In the genomic region with DNA sequence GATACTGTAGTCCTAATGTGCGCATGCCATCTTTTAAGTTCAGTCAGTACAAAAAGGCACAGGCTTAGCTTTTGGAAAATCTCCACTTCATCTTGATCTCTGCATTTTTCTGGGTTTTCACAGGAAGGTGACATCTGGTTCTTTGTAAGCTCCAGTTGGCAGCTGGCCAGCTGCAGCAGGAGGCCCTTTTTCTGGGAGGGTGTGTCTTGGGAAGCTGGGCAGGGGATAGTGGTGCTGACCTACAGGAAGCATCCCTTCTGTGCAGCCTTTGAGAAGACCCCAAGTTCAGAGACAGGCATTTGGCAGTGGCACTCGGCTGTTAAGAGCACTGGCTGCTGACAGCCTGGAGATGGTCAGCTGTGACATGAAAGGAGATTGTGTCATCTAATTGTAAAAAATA, we compare ENCODE assay signal across 13 mouse cellular contexts. TPM values are rescaled to one million over a fixed set of nuclear protein-coding genes. Genes with fewer than 3 reads are reported as not detected.
DNase-seq lines count a peak whose midpoint lies in the region; ATAC-seq and TF ChIP-seq lines count a peak whose summit lies in the region.
"Had no signal": no experiment of that assay in that cellular context is flagged by ENCODE, and none has a peak within 500 bp of the region (broad histone marks: within the 10 kb centered on the region; RNA-seq: fewer than 3 reads in every experiment).

No protein-coding gene starts in this region.

- no peak overlapping the region for H3K27ac ChIP-seq in heart, postnatal 0 days (ENCODE audit: low read depth)
- H3K27ac ChIP-seq in hindbrain, embryonic 12.5 days: peak overlapping the region; percentile 30; the same call in 1 of the 2 replicates
- H3K27ac ChIP-seq in stomach, postnatal 0 days (replicated peaks): no peak overlapping the region

- H3K9ac ChIP-seq in heart, postnatal 0 days (replicated peaks; ENCODE audit: low read depth, low read length): no peak overlapping the region
- H3K9ac ChIP-seq in hindbrain, embryonic 12.5 days: no peak overlapping the region
- 0 out of 2 replicates have a peak overlapping the region, but pooled peaks have one; percentile 13 for H3K9ac ChIP-seq in stomach, postnatal 0 days (ENCODE audit: low read length)

- H3K36me3 ChIP-seq in heart, postnatal 0 days (replicated peaks; ENCODE audit: control insufficient read depth, insufficient read depth, low read length): no peaks in the 10 kb centered on the region
- H3K36me3 ChIP-seq in hindbrain, embryonic 12.5 days: no peaks in the 10 kb centered on the region
- H3K36me3 ChIP-seq in stomach, postnatal 0 days (ENCODE audit: control insufficient read depth, insufficient read depth, low read length): no peaks in the 10 kb centered on the region; the same call in 1 of the 2 replicates
- H3K36me3 ChIP-seq: G1E had no signal

- H3K4me2 ChIP-seq in heart, postnatal 0 days (ENCODE audit: low read depth, low read length): no peak overlapping the region
- no peak overlapping the region for H3K4me2 ChIP-seq in hindbrain, embryonic 12.5 days (replicated peaks)
- H3K4me2 ChIP-seq in stomach, postnatal 0 days (replicated peaks; ENCODE audit: low read depth): no peak overlapping the region

- no peaks in the 10 kb centered on the region for H3K9me3 ChIP-seq in heart, postnatal 0 days (replicated peaks; ENCODE audit: control insufficient read depth, low read length)
- no peaks in the 10 kb centered on the region for H3K9me3 ChIP-seq in hindbrain, embryonic 12.5 days (replicated peaks)
- no peaks in the 10 kb centered on the region for H3K9me3 ChIP-seq in stomach, postnatal 0 days (ENCODE audit: control insufficient read depth, low read length)
- H3K9me3 ChIP-seq: G1E; megakaryocyte, embryonic 14.5 days had no signal

- H3K4me1 ChIP-seq in heart, postnatal 0 days (ENCODE audit: control insufficient read depth, insufficient read depth): peaks cover 9% of the 10 kb centered on the region
- H3K4me1 ChIP-seq in hindbrain, embryonic 12.5 days: peaks cover 14% of the 10 kb centered on the region
- no peaks in the 10 kb centered on the region for H3K4me1 ChIP-seq in stomach, postnatal 0 days (replicated peaks; ENCODE audit: control insufficient read depth, insufficient read depth)

- no peak for TF ChIP-seq EP300 in heart, postnatal 0 days (IDR thresholded peaks at IDR 0.05; ENCODE audit: low read depth)
- no peak for TF ChIP-seq EP300 in stomach, postnatal 0 days (optimal IDR thresholded peaks at IDR 0.05)

- no peak for TF ChIP-seq CTCF in heart, postnatal 0 days (IDR thresholded peaks at IDR 0.05; ENCODE audit: low read depth)
- no peak for TF ChIP-seq CTCF in stomach, postnatal 0 days (IDR thresholded peaks at IDR 0.05; ENCODE audit: low read depth)

- 45% methylated on average over 2 of the region's 2 CpGs for WGBS in heart, postnatal 0 days
- WGBS in hindbrain, embryonic 12.5 days: 49% methylated on average over 2 of the region's 2 CpGs
- 35% methylated on average over 2 of the region's 2 CpGs for WGBS in stomach, postnatal 0 days

- DNase-seq in heart, postnatal 0 days (ENCODE audit: low spot score): peak; percentile 22
- no peak for DNase-seq in heart, adult 9 months (ENCODE audit: low spot score in 2 of 2)
- peak; percentile 37 for DNase-seq in retina, postnatal 1 day
- no peak for DNase-seq in retina, embryonic 14.5 days (ENCODE audit: low spot score)
- no peak for DNase-seq in stomach, postnatal 0 days (ENCODE audit: low spot score)
- no peak for DNase-seq in thymus, adult 18-20 months
- DNase-seq: right cerebral cortex, postnatal 25 days; thymus, postnatal 4 days had no signal

- no peak overlapping the region for H3K4me3 ChIP-seq in heart, postnatal 0 days (ENCODE audit: low read depth, low read length)
- no peak overlapping the region for H3K4me3 ChIP-seq in hindbrain, embryonic 12.5 days
- H3K4me3 ChIP-seq in stomach, postnatal 0 days (ENCODE audit: low read depth, low read length): no peak overlapping the region
- H3K4me3 ChIP-seq: megakaryocyte, embryonic 14.5 days had no signal

- H3K27me3 ChIP-seq in heart, postnatal 0 days (ENCODE audit: control insufficient read depth, insufficient read depth, low read length): no peaks in the 10 kb centered on the region
- peaks cover 4% of the 10 kb centered on the region; the same call in 1 of the 2 replicates for H3K27me3 ChIP-seq in hindbrain, embryonic 12.5 days
- H3K27me3 ChIP-seq in stomach, postnatal 0 days (ENCODE audit: control insufficient read depth, insufficient read depth, low read length): no peaks in the 10 kb centered on the region

- ATAC-seq in heart, postnatal 0 days (ENCODE audit: insufficient read depth, low read depth): no peak
- ATAC-seq in hindbrain, embryonic 12.5 days (ENCODE audit: low FRiP score): no peak
- ATAC-seq in stomach, postnatal 0 days (ENCODE audit: low FRiP score, low TSS enrichment): no peak
- ATAC-seq in granulocyte monocyte progenitor cell, adult 5-6 weeks (replicated peaks; ENCODE audit: poor library complexity, severe bottlenecking): no peak

RNA-seq across cellular contexts. Expression of a gene that starts 5.5 kb away (rescaled TPM):
- total RNA-seq in heart, postnatal 0 days (2014; rRNA removed; ENCODE audit: low replicate concordance): 12.4 and 13.8 TPM in 2 replicates
- 4.7 and 5.2 TPM in 2 replicates for polyA plus RNA-seq in heart, postnatal 0 days (2015; fragmentation: Nextera tagmentation; extraction: Ambion mirVana)
- 24.8 and 25.2 TPM in 2 replicates for polyA plus RNA-seq in hindbrain, embryonic 12.5 days (2016; fragmentation: Nextera tagmentation; extraction: Ambion mirVana)
- 28.9 and 33.9 TPM in 2 replicates for polyA plus RNA-seq in stomach, postnatal 0 days (2015; fragmentation: Nextera tagmentation; extraction: Ambion mirVana)
- total RNA-seq in granulocyte monocyte progenitor cell, adult 5-6 weeks (2014; fragmentation: Nextera tagmentation): 0.95 and 4.0 TPM in 2 replicates
- 0.82 and 6.1 TPM in 2 replicates for total RNA-seq in granulocyte monocyte progenitor cell, adult 5-6 weeks (2017)

RNA-seq across cellular contexts. Expression of a gene that starts 17.4 kb away (rescaled TPM):
- not detected in 2 replicates for total RNA-seq in heart, postnatal 0 days (2014; rRNA removed; ENCODE audit: low replicate concordance)
- not detected in 2 replicates for polyA plus RNA-seq in heart, postnatal 0 days (2015; fragmentation: Nextera tagmentation; extraction: Ambion mirVana)
- not detected in 2 replicates for polyA plus RNA-seq in hindbrain, embryonic 12.5 days (2016; fragmentation: Nextera tagmentation; extraction: Ambion mirVana)
- polyA plus RNA-seq in stomach, postnatal 0 days (2015; fragmentation: Nextera tagmentation; extraction: Ambion mirVana): 0.74 and 1.5 TPM in 2 replicates
- not detected in 2 replicates for total RNA-seq in granulocyte monocyte progenitor cell, adult 5-6 weeks (2014; fragmentation: Nextera tagmentation)
- total RNA-seq in granulocyte monocyte progenitor cell, adult 5-6 weeks (2017): not detected in 2 replicates
- total RNA-seq: layer of hippocampus, adult 18-20 months had no signal
- polyA plus RNA-seq: G1E had no signal

RNA-seq across cellular contexts. Expression of a gene that starts 38.5 kb away (rescaled TPM):
- 2.8 TPM in 2 replicates for total RNA-seq in heart, postnatal 0 days (2014; rRNA removed; ENCODE audit: low replicate concordance)
- 0.26 and 0.46 TPM in 2 replicates for polyA plus RNA-seq in heart, postnatal 0 days (2015; fragmentation: Nextera tagmentation; extraction: Ambion mirVana)
- polyA plus RNA-seq in hindbrain, embryonic 12.5 days (2016; fragmentation: Nextera tagmentation; extraction: Ambion mirVana): 1.5 and 1.7 TPM in 2 replicates
- polyA plus RNA-seq in stomach, postnatal 0 days (2015; fragmentation: Nextera tagmentation; extraction: Ambion mirVana): 1.9 and 2.5 TPM in 2 replicates
- total RNA-seq in granulocyte monocyte progenitor cell, adult 5-6 weeks (2014; fragmentation: Nextera tagmentation): not detected in 2 replicates
- total RNA-seq in granulocyte monocyte progenitor cell, adult 5-6 weeks (2017): not detected in 2 replicates
- polyA plus RNA-seq: G1E had no signal

Comparison
In these comparisons a context has a peak if more than half of its experiments do, and no peak if none do; other contexts are left out.
1. DNase-seq: peak in heart, postnatal 0 days (single experiment) and retina, postnatal 1 day (single experiment); none in heart, adult 9 months (0 of 2), retina, embryonic 14.5 days (single experiment), stomach, postnatal 0 days (single experiment) and thymus, adult 18-20 months (0 of 2).